Mouse (Mus musculus): ENCODE results near the gene Arfgap1. TPM values are rescaled to one million over a fixed set of nuclear protein-coding genes. Genes with fewer than 3 reads are reported as not detected.

The Arfgap1 gene
- total RNA-seq (2021), result 100 to 1,000 TPM; 135 to 155 TPM
- long read RNA-seq, experiment 1, transcript Arfgap1-201 (14 exons, 2,714 nt), result major isoform, 5 of 166 reads
- long read RNA-seq, experiment 1, partial matches to known transcripts, result 8 of 166 reads
- long read RNA-seq, experiment 1, other reads (novel, unspliced or antisense), result 152 of 166 reads
- long read RNA-seq, experiment 2, transcript Arfgap1-201 (14 exons, 2,714 nt), result major isoform, 7 of 130 reads
- long read RNA-seq, experiment 2, partial matches to known transcripts, result 16 of 130 reads
- long read RNA-seq, experiment 2, other reads (novel, unspliced or antisense), result 107 of 130 reads

DNA sequence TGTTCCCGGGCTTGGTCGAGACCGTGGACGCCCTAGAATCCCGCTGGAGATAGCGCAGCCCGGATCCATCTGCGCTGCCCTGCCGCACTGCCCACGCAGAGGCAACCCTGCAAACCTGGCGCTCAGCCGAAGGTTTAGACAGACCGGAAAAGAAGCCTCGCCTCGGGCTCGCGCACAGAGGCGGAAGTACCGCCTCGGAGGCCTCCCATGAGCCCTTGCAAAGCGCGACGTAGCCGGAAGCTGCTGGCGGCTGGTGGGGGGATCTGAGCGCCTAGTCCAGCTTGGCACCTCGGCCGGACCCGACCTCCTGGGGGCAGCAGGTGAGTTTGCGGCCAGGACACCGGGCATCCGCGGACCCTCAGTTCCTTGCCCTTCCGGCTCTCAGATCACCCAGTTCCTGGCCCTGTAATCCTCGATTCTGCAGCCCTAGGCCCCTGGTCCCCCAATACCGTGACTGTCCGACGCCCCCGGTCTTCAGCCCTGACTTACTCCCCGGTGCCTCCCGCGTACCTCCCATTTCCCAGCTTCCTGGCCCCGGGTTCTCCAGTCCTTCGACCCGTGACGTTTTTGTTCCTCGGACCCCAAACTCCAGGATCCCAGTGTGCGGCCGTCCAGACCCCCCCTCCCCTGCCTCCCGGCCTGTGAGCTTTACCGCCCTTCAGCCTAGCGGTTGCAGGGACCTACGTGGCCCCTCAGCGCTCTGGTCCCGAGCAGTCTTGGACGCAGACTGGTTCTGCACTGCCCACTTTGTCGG, at the start of gene Arfgap1:
Arfgap1 (plus strand) TSS at position 216 of the 754 bp plus-strand sequence.
- TF ChIP-seq CTCF (IDR thresholded peaks at IDR 0.05), result no peak
- intact Hi-C loops (cut with DNase I), result loop anchor here (10.0 kb wide), 1 partner anchor 382 kb away; the partner anchor contains the start of genes Mrgbp and Ogfr
- H3K4me3 ChIP-seq, result peak within 1 kb of the TSS; percentile 92
- peak within 1 kb of the TSS; percentile 99 for H3K27ac ChIP-seq
- DNase-seq (ENCODE audit: extremely low spot score in 1 of 2, low spot score in 2 of 2), result peak; percentile 90 to 94

DNA sequence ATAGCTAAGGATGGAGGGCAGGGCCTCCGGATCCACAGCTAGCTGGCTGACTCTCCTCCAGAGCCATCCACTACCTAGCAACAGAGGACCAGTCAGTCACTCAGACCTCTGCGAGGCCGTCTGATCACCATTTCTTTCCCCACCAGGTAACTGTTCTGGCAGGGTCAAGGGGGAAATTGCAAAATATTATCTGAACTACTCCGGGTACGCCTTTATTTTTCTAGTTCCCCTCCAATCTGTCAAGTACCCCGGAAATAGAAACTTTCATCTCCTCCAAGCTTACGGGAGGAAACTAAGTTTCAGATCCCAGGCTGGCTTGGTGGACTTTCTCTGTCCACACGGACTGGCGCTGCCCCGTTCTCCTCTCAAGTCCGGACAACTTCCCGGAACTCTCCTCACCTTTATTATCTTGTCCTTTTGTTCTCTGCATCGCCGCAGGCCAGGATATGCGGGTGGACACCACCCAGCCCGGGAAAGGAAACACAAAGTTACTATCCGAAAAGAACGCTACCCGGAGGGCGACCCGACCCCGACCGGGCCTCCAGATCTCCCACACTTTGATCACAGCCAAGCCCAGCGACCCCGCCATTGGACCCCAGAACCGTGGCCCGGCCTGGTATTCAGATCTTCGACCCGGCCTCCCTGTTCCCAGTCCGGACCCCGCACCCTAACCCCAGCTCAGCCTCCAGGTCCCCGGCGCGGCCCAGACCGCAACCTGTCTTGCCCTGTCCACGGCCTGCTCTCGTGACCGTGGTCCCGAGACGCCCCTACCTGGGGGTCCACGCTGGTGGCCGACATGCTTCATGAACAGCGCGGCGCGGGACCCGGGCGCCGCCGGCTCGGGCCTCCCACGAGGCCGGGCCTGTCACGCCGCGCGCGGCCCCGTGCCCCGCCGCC, 46.9 kb upstream of the Arfgap1 start:
- peak overlapping the region; percentile 57 for H3K27ac ChIP-seq
- intact Hi-C loops (cut with DNase I), result no loop called here
- DNase-seq (ENCODE audit: extremely low spot score in 1 of 2, low spot score in 2 of 2), result peak in 1 of 2 experiments; percentile 28
- H3K4me3 ChIP-seq, result peak overlapping the region; percentile 95
- no peak for TF ChIP-seq CTCF (IDR thresholded peaks at IDR 0.05)

- no peak; the same call in 1 of the 2 replicates for TF ChIP-seq CTCF (IDR thresholded peaks at IDR 0.05)
- intact Hi-C loops (cut with DNase I), result no loop called here
- peak; percentile 97 to 98 for DNase-seq (ENCODE audit: extremely low spot score in 1 of 2, low spot score in 2 of 2)
- Histone ChIP-seq H3K4me3 (peak within 1 kb of the TSS; percentile 95), H3K27ac (peak within 1 kb of the TSS; percentile 57)
Observed at GRCm38 (mm10) chr2:180920810-180921400, 46.1 kb upstream of the Arfgap1 start, which contains the start of gene Ythdf1. Gene Ythdf1, minus strand, starts transcription at chr2:180920949.

- Histone ChIP-seq H3K27ac (no peak overlapping the region), H3K4me3 (no peak overlapping the region)
- no peak for DNase-seq (ENCODE audit: extremely low spot score in 1 of 2, low spot score in 2 of 2)
- intact Hi-C loops (cut with DNase I), result no loop called here
- TF ChIP-seq CTCF (IDR thresholded peaks at IDR 0.05), result no peak
Observed at GRCm38 (mm10) chr2:180922739-180923138, 44.3 kb upstream of the Arfgap1 start.

- no peak overlapping the region for H3K4me3 ChIP-seq
- H3K27ac ChIP-seq, result no peak overlapping the region
- intact Hi-C loops (cut with DNase I), result loop anchor here (1.0 to 2.0 kb wide), 2 partner anchors 38 to 136 kb away; no protein-coding TSS in a partner anchor
- peak; percentile 64 to 71 for DNase-seq (ENCODE audit: extremely low spot score in 1 of 2, low spot score in 2 of 2)
- TF ChIP-seq CTCF (IDR thresholded peaks at IDR 0.05), result peak; percentile 95
Observed at GRCm38 (mm10) chr2:180925176-180925575, 41.8 kb upstream of the Arfgap1 start.

- Histone ChIP-seq H3K4me3 (no peak within 1 kb of the TSS), H3K27ac (no peak within 1 kb of the TSS)
- no peak for TF ChIP-seq CTCF (IDR thresholded peaks at IDR 0.05)
- no peak for DNase-seq (ENCODE audit: extremely low spot score in 1 of 2, low spot score in 2 of 2)
- intact Hi-C loops (cut with DNase I), result no loop called here
Observed at GRCm38 (mm10) chr2:180928723-180929122, 38.3 kb upstream of the Arfgap1 start, which contains the start of gene Birc7. Gene Birc7, plus strand, starts transcription at chr2:180929023.

DNA sequence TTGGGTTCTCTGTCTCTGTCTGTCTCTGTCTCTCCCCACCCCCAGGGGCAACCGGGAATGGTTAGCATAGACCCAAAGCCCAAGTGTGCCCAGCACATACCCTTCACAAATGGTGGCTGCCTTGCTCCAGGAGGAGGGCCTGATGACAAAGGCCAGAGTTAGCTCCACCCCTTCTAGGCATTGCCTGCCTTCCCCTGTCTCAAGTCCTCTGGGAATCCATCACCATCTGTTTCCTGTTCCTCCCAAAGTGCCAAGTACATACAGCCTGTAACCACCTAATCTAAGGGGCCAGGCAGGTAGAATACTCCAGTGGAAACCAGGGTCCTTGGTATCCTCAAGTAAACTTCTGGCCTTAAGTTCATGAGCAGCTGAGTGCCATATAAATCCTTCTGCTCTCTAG, 34.6 kb upstream of the Arfgap1 start:
- intact Hi-C loops (cut with DNase I), result no loop called here
- H3K27ac ChIP-seq, result no peak overlapping the region
- no peak for TF ChIP-seq CTCF (IDR thresholded peaks at IDR 0.05)
- H3K4me3 ChIP-seq, result no peak overlapping the region
- DNase-seq (ENCODE audit: extremely low spot score in 1 of 2, low spot score in 2 of 2), result no peak

GRCm38 (mm10) chr2:180940187-180940586, 26.8 kb upstream of the Arfgap1 start:
- no peak for TF ChIP-seq CTCF (IDR thresholded peaks at IDR 0.05)
- Histone ChIP-seq H3K4me3 (no peak overlapping the region), H3K27ac (no peak overlapping the region)
- DNase-seq (ENCODE audit: extremely low spot score in 1 of 2, low spot score in 2 of 2), result no peak
- intact Hi-C loops (cut with DNase I), result no loop called here

GRCm38 (mm10) chr2:180941869-180942268, 25.2 kb upstream of the Arfgap1 start:
- H3K27ac ChIP-seq, result no peak overlapping the region
- H3K4me3 ChIP-seq, result no peak overlapping the region
- DNase-seq (ENCODE audit: extremely low spot score in 1 of 2, low spot score in 2 of 2), result no peak
- intact Hi-C loops (cut with DNase I), result no loop called here
- no peak for TF ChIP-seq CTCF (IDR thresholded peaks at IDR 0.05)

- Histone ChIP-seq H3K27ac (no peak overlapping the region), H3K4me3 (no peak overlapping the region)
- intact Hi-C loops (cut with DNase I), result no loop called here
- no peak for DNase-seq (ENCODE audit: extremely low spot score in 1 of 2, low spot score in 2 of 2)
- no peak for TF ChIP-seq CTCF (IDR thresholded peaks at IDR 0.05)
Observed at GRCm38 (mm10) chr2:180949947-180950346, 17.1 kb upstream of the Arfgap1 start.

DNA sequence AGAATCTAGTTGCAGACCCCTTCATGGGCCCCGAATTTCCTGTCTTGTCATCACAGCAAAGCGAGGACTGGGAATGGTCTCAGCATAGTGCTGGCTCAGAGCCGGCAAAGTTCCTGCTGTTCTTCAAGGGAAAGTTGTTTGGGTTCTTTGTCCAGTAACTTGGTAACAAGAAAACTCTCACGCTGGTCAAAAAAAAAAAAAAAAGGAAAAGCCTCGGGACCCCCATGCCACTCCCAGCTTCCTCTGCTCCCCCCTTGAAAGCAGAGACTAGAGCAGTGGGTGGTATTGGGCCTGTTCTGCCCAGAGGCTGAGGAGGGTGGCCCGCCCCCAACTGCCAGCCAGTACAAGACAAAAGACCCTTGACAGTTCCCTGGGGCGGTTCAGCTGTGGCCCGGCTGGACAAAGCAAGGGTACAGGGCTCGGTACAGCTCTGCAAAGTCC, 14.3 kb upstream of the Arfgap1 start:
- Histone ChIP-seq H3K27ac (peak overlapping the region; percentile 94; the same call in 1 of the 2 replicates), H3K4me3 (no peak overlapping the region)
- no peak for TF ChIP-seq CTCF (IDR thresholded peaks at IDR 0.05)
- intact Hi-C loops (cut with DNase I), result no loop called here
- peak in 1 of 2 experiments; percentile 38 for DNase-seq (ENCODE audit: extremely low spot score in 1 of 2, low spot score in 2 of 2)

Measured in left cerebral cortex, adult 2 months (tissue).